Comparison of ENCODE assay signal across 15 mouse cellular contexts in genomic region chr5:113730641-113731121, GRCm38 (mm10). TPM values are rescaled to one million over a fixed set of nuclear protein-coding genes. Genes with fewer than 3 reads are reported as not detected.
DNase-seq lines count a peak whose midpoint lies in the region; ATAC-seq lines count a peak whose summit lies in the region.
"Had no signal": no experiment of that assay in that cellular context is flagged by ENCODE, and none has a peak within 500 bp of the region (broad histone marks: within the 10 kb centered on the region; RNA-seq: fewer than 3 reads in every experiment).

No protein-coding gene starts in this region.

- ATAC-seq in neural tube, embryonic 12.5 days (ENCODE audit: low FRiP score, low read depth) = no peak
- peak; percentile 36; the same call in 1 of the 2 replicates for ATAC-seq in midbrain, embryonic 16.5 days
- ATAC-seq: inflammation-experienced regulatory T-cells, adult 6 months had no signal

- H3K4me1 ChIP-seq in neural tube, embryonic 12.5 days = no peaks in the 10 kb centered on the region
- peaks cover 17% of the 10 kb centered on the region for H3K4me1 ChIP-seq in midbrain, embryonic 16.5 days (ENCODE audit: control insufficient read depth, insufficient read depth, low read length)

- H3K9ac ChIP-seq in neural tube, embryonic 12.5 days = 0 out of 2 replicates have a peak overlapping the region, but pooled peaks have one; percentile 8
- H3K9ac ChIP-seq in midbrain, embryonic 16.5 days (ENCODE audit: low read depth, low read length) = no peak overlapping the region
- H3K9ac ChIP-seq: embryonic facial prominence, embryonic 15.5 days; heart, embryonic 13.5 days; limb, embryonic 12.5 days; midbrain, embryonic 12.5 days had no signal

- no peak overlapping the region for H3K4me3 ChIP-seq in neural tube, embryonic 12.5 days
- no peak overlapping the region for H3K4me3 ChIP-seq in midbrain, embryonic 16.5 days (ENCODE audit: low read depth, low read length)
- H3K4me3 ChIP-seq: embryonic facial prominence, embryonic 15.5 days; heart, embryonic 13.5 days; limb, embryonic 12.5 days; midbrain, embryonic 12.5 days had no signal

- no peak overlapping the region for H3K4me2 ChIP-seq in neural tube, embryonic 12.5 days (replicated peaks)
- no peak overlapping the region for H3K4me2 ChIP-seq in midbrain, embryonic 16.5 days (ENCODE audit: low read length)
- H3K4me2 ChIP-seq: embryonic facial prominence, embryonic 15.5 days; heart, embryonic 13.5 days; limb, embryonic 12.5 days; midbrain, embryonic 12.5 days had no signal

- DNase-seq in frontal cortex, postnatal 36 days (ENCODE audit: low spot score in 2 of 2) = peak; percentile 46 to 59
- no peak for DNase-seq in frontal cortex, postnatal 25 days (ENCODE audit: low spot score in 2 of 2)
- no peak for DNase-seq in neural tube, embryonic 10.5 days (ENCODE audit: extremely low spot score, low spot score)
- DNase-seq in embryo, embryonic 11 days = peak; percentile 34
- no peak for DNase-seq in lung, postnatal 10 days
- DNase-seq: kidney, postnatal 4 days; lung, adult 2 months had no signal

- H3K27ac ChIP-seq in neural tube, embryonic 12.5 days = no peak overlapping the region
- peak overlapping the region; percentile 43 for H3K27ac ChIP-seq in midbrain, embryonic 16.5 days (ENCODE audit: low read length)
- H3K27ac ChIP-seq: embryonic facial prominence, embryonic 15.5 days; heart, embryonic 13.5 days; limb, embryonic 12.5 days; midbrain, embryonic 12.5 days had no signal

- no peaks in the 10 kb centered on the region for H3K9me3 ChIP-seq in neural tube, embryonic 12.5 days
- H3K9me3 ChIP-seq in midbrain, embryonic 16.5 days (replicated peaks; ENCODE audit: control insufficient read depth, low read length, poor library complexity, severe bottlenecking) = no peaks in the 10 kb centered on the region
- H3K9me3 ChIP-seq: embryonic facial prominence, embryonic 15.5 days; heart, embryonic 13.5 days; limb, embryonic 12.5 days; midbrain, embryonic 12.5 days had no signal

- no peaks in the 10 kb centered on the region for H3K27me3 ChIP-seq in neural tube, embryonic 12.5 days (replicated peaks)
- H3K27me3 ChIP-seq in midbrain, embryonic 16.5 days (ENCODE audit: control insufficient read depth, insufficient read depth, low read depth, low read length) = no peaks in the 10 kb centered on the region
- H3K27me3 ChIP-seq: embryonic facial prominence, embryonic 15.5 days had no signal

- H3K36me3 ChIP-seq in neural tube, embryonic 12.5 days = no peaks in the 10 kb centered on the region
- no peaks in the 10 kb centered on the region for H3K36me3 ChIP-seq in midbrain, embryonic 16.5 days (ENCODE audit: control insufficient read depth, insufficient read depth, low read length)
- H3K36me3 ChIP-seq: embryonic facial prominence, embryonic 15.5 days; heart, embryonic 13.5 days; limb, embryonic 12.5 days; midbrain, embryonic 12.5 days had no signal

- 56% methylated on average over 7 of the region's 7 CpGs for WGBS in neural tube, embryonic 12.5 days
- WGBS in midbrain, embryonic 16.5 days = 50% methylated on average over 7 of the region's 7 CpGs

RNA-seq across cellular contexts. Expression of gene Ficd, which starts 4.9 kb away (rescaled TPM):
- 6.0 and 7.3 TPM in 2 replicates for polyA plus RNA-seq in neural tube, embryonic 12.5 days (2016; fragmentation: Nextera tagmentation; extraction: Ambion mirVana)
- polyA plus RNA-seq in midbrain, embryonic 16.5 days (2015; fragmentation: Nextera tagmentation; extraction: Ambion mirVana) = 9.4 and 10.9 TPM in 2 replicates

RNA-seq across cellular contexts. Expression of gene 1700069L16Rik, which starts 6.1 kb away (rescaled TPM):
- not detected in 2 replicates for polyA plus RNA-seq in neural tube, embryonic 12.5 days (2016; fragmentation: Nextera tagmentation; extraction: Ambion mirVana)
- polyA plus RNA-seq in midbrain, embryonic 16.5 days (2015; fragmentation: Nextera tagmentation; extraction: Ambion mirVana) = not detected in 2 replicates
- polyA plus RNA-seq: embryonic facial prominence, embryonic 15.5 days; heart, embryonic 13.5 days; inflammation-experienced regulatory T-cells, adult 6 months; limb, embryonic 12.5 days; lung, adult 2 months; midbrain, embryonic 12.5 days; stomach, embryonic 14.5 days had no signal

RNA-seq across cellular contexts. Expression of gene Sart3, which starts 41.6 kb away (rescaled TPM):
- 66.2 and 69.1 TPM in 2 replicates for polyA plus RNA-seq in neural tube, embryonic 12.5 days (2016; fragmentation: Nextera tagmentation; extraction: Ambion mirVana)
- polyA plus RNA-seq in midbrain, embryonic 16.5 days (2015; fragmentation: Nextera tagmentation; extraction: Ambion mirVana) = 39.8 and 47.5 TPM in 2 replicates

RNA-seq across cellular contexts. Expression of gene Iscu, which starts 41.9 kb away (rescaled TPM):
- 101 and 105 TPM in 2 replicates for polyA plus RNA-seq in neural tube, embryonic 12.5 days (2016; fragmentation: Nextera tagmentation; extraction: Ambion mirVana)
- 77.8 and 84.5 TPM in 2 replicates for polyA plus RNA-seq in midbrain, embryonic 16.5 days (2015; fragmentation: Nextera tagmentation; extraction: Ambion mirVana)

Comparison
In these comparisons a context has a peak if more than half of its experiments do, and no peak if none do; other contexts are left out.
1. DNase-seq: peak in frontal cortex, postnatal 36 days (2 of 2) and embryo, embryonic 11 days (single experiment); none in frontal cortex, postnatal 25 days (0 of 2), neural tube, embryonic 10.5 days (single experiment) and lung, postnatal 10 days (single experiment).